ENCODE assay signal across 9 mouse cellular contexts in genomic region chr11:118794856-118795602, GRCm38 (mm10).
DNase-seq lines count a peak whose midpoint lies in the region; ATAC-seq lines count a peak whose summit lies in the region.
"Had no signal": no experiment of that assay in that cellular context is flagged by ENCODE, and none has a peak within 500 bp of the region (broad histone marks: within the 10 kb centered on the region; RNA-seq: fewer than 3 reads in every experiment).

No protein-coding gene starts in this region.

- no peak overlapping the region for H3K4me3 ChIP-seq in neural tube, embryonic 11.5 days (ENCODE audit: low read depth, low read length)
- H3K4me3 ChIP-seq: stomach, embryonic 15.5 days had no signal

- DNase-seq in embryo, embryonic 11.5 days (ENCODE audit: low read depth, low spot score) = peak; percentile 40
- no peak for DNase-seq in embryo, embryonic 9.5 days (ENCODE audit: extremely low spot score)
- DNase-seq in neural tube, embryonic 11.5 days (ENCODE audit: low spot score) = peak; percentile 68
- DNase-seq in neural tube, embryonic 10.5 days (ENCODE audit: extremely low spot score, low spot score) = no peak
- DNase-seq in kidney, postnatal 14 days = peak; percentile 59
- peak; percentile 93 for DNase-seq in retina, postnatal 1 day
- no peak for DNase-seq in adrenal gland, postnatal 25 days
- no peak for DNase-seq in frontal cortex, postnatal 25 days (ENCODE audit: low spot score in 2 of 2)

- H3K27ac ChIP-seq in neural tube, embryonic 11.5 days (ENCODE audit: low read depth, low read length) = peak overlapping the region; percentile 67
- H3K27ac ChIP-seq: stomach, embryonic 15.5 days had no signal

- no peaks in the 10 kb centered on the region for H3K27me3 ChIP-seq in neural tube, embryonic 11.5 days (ENCODE audit: control insufficient read depth, insufficient read depth, low read length)
- H3K27me3 ChIP-seq: stomach, embryonic 15.5 days had no signal

- H3K36me3 ChIP-seq in neural tube, embryonic 11.5 days (ENCODE audit: control insufficient read depth, insufficient read depth, low read length) = no peaks in the 10 kb centered on the region
- H3K36me3 ChIP-seq: stomach, embryonic 15.5 days had no signal

- no peaks in the 10 kb centered on the region for H3K9me3 ChIP-seq in neural tube, embryonic 11.5 days (ENCODE audit: control insufficient read depth, low read length)
- H3K9me3 ChIP-seq: stomach, embryonic 15.5 days had no signal

- H3K4me1 ChIP-seq in neural tube, embryonic 11.5 days (ENCODE audit: control insufficient read depth, insufficient read depth, low read length) = peaks cover 28% of the 10 kb centered on the region
- H3K4me1 ChIP-seq: stomach, embryonic 15.5 days had no signal

- WGBS in neural tube, embryonic 11.5 days = 59% methylated on average over 8 of the region's 8 CpGs

- no peak overlapping the region for H3K4me2 ChIP-seq in neural tube, embryonic 11.5 days (ENCODE audit: low read depth)
- H3K4me2 ChIP-seq: stomach, embryonic 15.5 days had no signal

- ATAC-seq in neural tube, embryonic 11.5 days (ENCODE audit: insufficient read depth, low FRiP score, low TSS enrichment) = peak; percentile 23; the same call in 1 of the 2 replicates

- 0 out of 2 replicates have a peak overlapping the region, but pooled peaks have one; percentile 10 for H3K9ac ChIP-seq in neural tube, embryonic 11.5 days (ENCODE audit: low read length)
- H3K9ac ChIP-seq: stomach, embryonic 15.5 days had no signal

Comparison
In these comparisons a context has a peak if more than half of its experiments do, and no peak if none do; other contexts are left out.
1. DNase-seq: peak in embryo, embryonic 11.5 days (single experiment), neural tube, embryonic 11.5 days (single experiment), kidney, postnatal 14 days (single experiment) and retina, postnatal 1 day (single experiment); none in embryo, embryonic 9.5 days (single experiment), neural tube, embryonic 10.5 days (single experiment), adrenal gland, postnatal 25 days (single experiment) and frontal cortex, postnatal 25 days (0 of 2).